Mouse (Mus musculus) MEL (cell line): ENCODE results near the gene Atp13a1. TPM values are rescaled to one million over a fixed set of nuclear protein-coding genes. Genes with fewer than 3 reads are reported as not detected.

Experiments used
- DNase-seq: peaks from one replicate; pipeline ENCODE4 v3.0.0; 2011; ENCODE audit warnings: low read depth, low spot score
- H3K27ac ChIP-seq: 2 replicates; pipeline ENCODE4 v1.5.1; 2012; ENCODE audit warnings: low read depth, mild to moderate bottlenecking, control low read depth, low read length, moderate library complexity; ENCODE audit not compliant: control insufficient read depth
- H3K27me3 ChIP-seq, 2 experiments: fragments of 150-350 bp in 1 of 2; sonication (generic) in 1 of 2; 2 replicates each; pipeline ENCODE4 v1.6.1; 2012; ENCODE audit warnings: low read length in 2 of 2, mild to moderate bottlenecking in 2 of 2, improper control_type of control experiment in 1 of 2, moderate library complexity in 1 of 2; ENCODE audit not compliant: insufficient read depth in 2 of 2, control insufficient read depth in 1 of 2
- H3K36me3 ChIP-seq, 2 experiments: 2 replicates each; pipeline ENCODE4 v1.6.1; 2012 to 2014; ENCODE audit warnings: low read length in 2 of 2, improper control_type of control experiment in 1 of 2, inconsistent platforms in 1 of 2, mild to moderate bottlenecking in 1 of 2; ENCODE audit not compliant: insufficient read depth in 2 of 2, control insufficient read depth in 1 of 2
- H3K4me1 ChIP-seq, 2 experiments: fragments of 150-350 bp in 1 of 2; sonication (generic) in 1 of 2; 2 replicates each; pipeline ENCODE4 v1.6.1; 2012; ENCODE audit warnings: low read length in 2 of 2, improper control_type of control experiment in 1 of 2, mild to moderate bottlenecking in 1 of 2; ENCODE audit not compliant: insufficient read depth in 2 of 2, control insufficient read depth in 1 of 2
- H3K4me3 ChIP-seq, 2 experiments: fragments of 150-350 bp in 1 of 2; sonication (generic) in 1 of 2; 2 replicates each; pipeline ENCODE4 v1.5.1; 2012; ENCODE audit warnings: low read depth in 2 of 2, low read length in 2 of 2, mild to moderate bottlenecking in 2 of 2, moderate library complexity in 2 of 2, control low read depth in 1 of 2, improper control_type of control experiment in 1 of 2; ENCODE audit not compliant: control insufficient read depth in 1 of 2, insufficient read depth in 1 of 2
- H3K79me2 ChIP-seq: 2 replicates; pipeline ENCODE4 v1.6.1; 2012; ENCODE audit warnings: mild to moderate bottlenecking, low read length, moderate library complexity; ENCODE audit not compliant: control insufficient read depth, poor library complexity, insufficient read depth
- H3K9ac ChIP-seq: 2 replicates; pipeline ENCODE4 v1.6.1; 2012; ENCODE audit warnings: low read depth, mild to moderate bottlenecking, control low read depth, low read length, moderate library complexity; ENCODE audit not compliant: control insufficient read depth, poor library complexity, severe bottlenecking
- H3K9me3 ChIP-seq: fragments of 150-350 bp; sonication (generic); replicated peaks from 2 replicates; pipeline ENCODE4 v1.6.1; 2012; ENCODE audit warnings: mild to moderate bottlenecking, low read length, improper control_type of control experiment, moderate library complexity; ENCODE audit not compliant: insufficient read depth
- BHLHE40 ChIP-seq: IDR thresholded peaks from 2 replicates; pipeline ENCODE4 v1.6.1; 2012; ENCODE audit warnings: low read depth, mild to moderate bottlenecking, inconsistent platforms, low read length, improper control_type of control experiment, borderline replicate concordance
- CHD1 ChIP-seq: IDR thresholded peaks from 2 replicates; pipeline ENCODE4 v1.6.1; 2012; ENCODE audit warnings: low read depth, mild to moderate bottlenecking, inconsistent platforms, low read length, improper control_type of control experiment
- CHD2 ChIP-seq: IDR thresholded peaks from 2 replicates; pipeline ENCODE4 v1.6.1; 2011; ENCODE audit warnings: low read length, improper control_type of control experiment
- CTCF ChIP-seq, 3 experiments: IDR thresholded peaks in 2 of 3; conservative IDR thresholded peaks in 1 of 3; 2 replicates each; pipeline ENCODE4 v1.5.1; 2011 to 2012; ENCODE audit warnings: low read length in 3 of 3, low read depth in 2 of 3, mild to moderate bottlenecking in 2 of 3, improper control_type of control experiment in 1 of 3, inconsistent platforms in 1 of 3, mixed read lengths in 1 of 3, moderate library complexity in 1 of 3; ENCODE audit not compliant: control insufficient read depth in 1 of 3, insufficient read depth in 1 of 3, poor library complexity in 1 of 3, severe bottlenecking in 1 of 3
- E2F4 ChIP-seq: IDR thresholded peaks from 2 replicates; pipeline ENCODE4 v1.6.1; 2011; ENCODE audit warnings: low read depth, low read length, improper control_type of control experiment, borderline replicate concordance
- ELF1 ChIP-seq: IDR thresholded peaks from 2 replicates; pipeline ENCODE4 v1.6.1; 2014; ENCODE audit warnings: low read depth, mild to moderate bottlenecking, inconsistent platforms, low read length, improper control_type of control experiment, moderate library complexity
- EP300 ChIP-seq, 2 experiments: IDR thresholded peaks; 2 replicates each; pipeline ENCODE4 v1.6.1; 2011; ENCODE audit warnings: improper control_type of control experiment in 2 of 2, low read length in 2 of 2, low read depth in 1 of 2, mild to moderate bottlenecking in 1 of 2
- ETS1 ChIP-seq: IDR thresholded peaks from 2 replicates; pipeline ENCODE4 v1.6.1; 2012; ENCODE audit warnings: low read depth, mild to moderate bottlenecking, inconsistent platforms, low read length, improper control_type of control experiment, moderate library complexity
- GABPA ChIP-seq: IDR thresholded peaks from 2 replicates; pipeline ENCODE4 v1.6.1; 2012; ENCODE audit warnings: low read depth, mild to moderate bottlenecking, inconsistent platforms, low read length, improper control_type of control experiment, moderate library complexity
- GATA1 ChIP-seq: IDR thresholded peaks from 2 replicates; pipeline ENCODE4 v1.6.1; 2011; ENCODE audit warnings: low read depth, low read length, improper control_type of control experiment
- JUND ChIP-seq: IDR thresholded peaks from 2 replicates; pipeline ENCODE4 v1.6.1; 2011; ENCODE audit warnings: low read depth, mild to moderate bottlenecking, improper control_type of control experiment, low read length
- KAT2A ChIP-seq: conservative IDR thresholded peaks from 2 replicates; pipeline ENCODE4 v1.6.1; 2012; ENCODE audit warnings: low read depth, low read length, improper control_type of control experiment, inconsistent platforms
- MAFK ChIP-seq: IDR thresholded peaks from 2 replicates; pipeline ENCODE4 v1.6.1; 2011; ENCODE audit warnings: low read depth, mild to moderate bottlenecking, low read length, improper control_type of control experiment, borderline replicate concordance
- MAX ChIP-seq: IDR thresholded peaks from 2 replicates; pipeline ENCODE4 v1.6.1; 2011; ENCODE audit warnings: low read length, improper control_type of control experiment
- MAZ ChIP-seq: IDR thresholded peaks from 2 replicates; pipeline ENCODE4 v1.6.1; 2012; ENCODE audit warnings: low read depth, mild to moderate bottlenecking, inconsistent platforms, low read length, improper control_type of control experiment
- MEF2A ChIP-seq: IDR thresholded peaks from 2 replicates; pipeline ENCODE4 v1.6.1; 2014; ENCODE audit warnings: low read depth, mild to moderate bottlenecking, inconsistent platforms, low read length, improper control_type of control experiment; ENCODE audit not compliant: poor library complexity, insufficient replicate concordance, severe bottlenecking; ENCODE audit errors: extremely low read depth
- MXI1 ChIP-seq: IDR thresholded peaks from 2 replicates; pipeline ENCODE4 v1.6.1; 2011; ENCODE audit warnings: mild to moderate bottlenecking, low read depth, low read length, improper control_type of control experiment
- MYB ChIP-seq: IDR thresholded peaks from 2 replicates; pipeline ENCODE4 v1.6.1; 2011; ENCODE audit warnings: mild to moderate bottlenecking, low read depth, low read length, improper control_type of control experiment
- MYC ChIP-seq: IDR thresholded peaks from 2 replicates; pipeline ENCODE4 v1.6.1; 2011; ENCODE audit warnings: low read depth, mild to moderate bottlenecking, low read length, improper control_type of control experiment, moderate library complexity
- NELFE ChIP-seq: IDR thresholded peaks from 2 replicates; pipeline ENCODE4 v1.6.1; 2011; ENCODE audit warnings: low read depth, low read length, improper control_type of control experiment
- POLR2A ChIP-seq, 2 experiments: IDR thresholded peaks; 2 replicates each; pipeline ENCODE4 v1.6.1; 2011 to 2012; ENCODE audit warnings: low read length in 2 of 2, mild to moderate bottlenecking in 2 of 2, control low read depth in 1 of 2, improper control_type of control experiment in 1 of 2, low read depth in 1 of 2, moderate library complexity in 1 of 2; ENCODE audit not compliant: control insufficient read depth in 1 of 2, insufficient read depth in 1 of 2, poor library complexity in 1 of 2
- POLR2AphosphoS2 ChIP-seq: IDR thresholded peaks from 2 replicates; pipeline ENCODE4 v1.6.1; 2011; ENCODE audit warnings: low read length, improper control_type of control experiment
- POLR2AphosphoS5 ChIP-seq: IDR thresholded peaks from 2 replicates; pipeline ENCODE4 v1.6.1; 2012; ENCODE audit warnings: low read depth, borderline replicate concordance, mild to moderate bottlenecking, inconsistent platforms, low read length, moderate library complexity, mixed read lengths
- RAD21 ChIP-seq: IDR thresholded peaks from 2 replicates; pipeline ENCODE4 v1.6.1; 2011; ENCODE audit warnings: mild to moderate bottlenecking, low read depth, low read length, improper control_type of control experiment
- RCOR1 ChIP-seq: IDR thresholded peaks from 2 replicates; pipeline ENCODE4 v1.6.1; 2012; ENCODE audit warnings: low read depth, mild to moderate bottlenecking, inconsistent platforms, low read length, improper control_type of control experiment
- SIN3A ChIP-seq: IDR thresholded peaks from 2 replicates; pipeline ENCODE4 v1.6.1; 2012; ENCODE audit warnings: low read length, improper control_type of control experiment, inconsistent platforms
- SMC3 ChIP-seq: IDR thresholded peaks from 2 replicates; pipeline ENCODE4 v1.6.1; 2011; ENCODE audit warnings: low read depth, low read length, improper control_type of control experiment
- TAL1 ChIP-seq: IDR thresholded peaks from 2 replicates; pipeline ENCODE4 v1.6.1; 2012; ENCODE audit warnings: mild to moderate bottlenecking, inconsistent platforms, low read length, moderate library complexity, mixed read lengths
- TBP ChIP-seq: IDR thresholded peaks from 2 replicates; pipeline ENCODE4 v1.8.0; 2011; ENCODE audit warnings: low read depth, low read length, improper control_type of control experiment
- TCF12 ChIP-seq: IDR thresholded peaks from 2 replicates; pipeline ENCODE4 v1.6.1; 2014; ENCODE audit warnings: low read depth, mild to moderate bottlenecking, inconsistent platforms, low read length, improper control_type of control experiment, moderate library complexity
- UBTF ChIP-seq: IDR thresholded peaks from 2 replicates; pipeline ENCODE4 v1.6.1; 2012; ENCODE audit warnings: low read depth, mild to moderate bottlenecking, inconsistent platforms, low read length, improper control_type of control experiment, moderate library complexity, borderline replicate concordance; ENCODE audit not compliant: insufficient read depth
- USF1 ChIP-seq: IDR thresholded peaks from 2 replicates; pipeline ENCODE4 v1.6.1; 2014; ENCODE audit warnings: low read depth, mild to moderate bottlenecking, inconsistent platforms, low read length, improper control_type of control experiment, moderate library complexity
- USF2 ChIP-seq, 2 experiments: IDR thresholded peaks; 2 replicates each; pipeline ENCODE4 v1.6.1; 2011 to 2012; ENCODE audit warnings: improper control_type of control experiment in 2 of 2, low read length in 2 of 2, borderline replicate concordance in 1 of 2, inconsistent platforms in 1 of 2, low read depth in 1 of 2, mild to moderate bottlenecking in 1 of 2; ENCODE audit not compliant: insufficient read depth in 1 of 2
- ZC3H11A ChIP-seq: IDR thresholded peaks from 2 replicates; pipeline ENCODE4 v1.6.1; 2012; ENCODE audit warnings: low read depth, mild to moderate bottlenecking, inconsistent platforms, low read length, improper control_type of control experiment
- ZKSCAN1 ChIP-seq: IDR thresholded peaks from 2 replicates; pipeline ENCODE4 v1.6.1; 2012; ENCODE audit warnings: low read depth, mild to moderate bottlenecking, inconsistent platforms, low read length, improper control_type of control experiment, moderate library complexity
- ZMIZ1 ChIP-seq: IDR thresholded peaks from 2 replicates; pipeline ENCODE4 v1.6.1; 2012; ENCODE audit warnings: low read depth, mild to moderate bottlenecking, inconsistent platforms, low read length, improper control_type of control experiment, moderate library complexity
- ZNF384 ChIP-seq: IDR thresholded peaks from 2 replicates; pipeline ENCODE4 v1.6.1; 2012; ENCODE audit warnings: low read depth, mild to moderate bottlenecking, inconsistent platforms, low read length, improper control_type of control experiment
- polyA plus RNA-seq, 2 experiments: library from polyadenylated mRNA; stranded (reverse) in 1 of 2; unstranded in 1 of 2; fragments of >175 nt in 1 of 2; fragments of >200 nt in 1 of 2; gene quantifications; 2 replicates each; pipeline versions ENCODE4 v1.2.1 to v1.2.4; 2012; ENCODE audit warnings: low replicate concordance in 2 of 2, low read depth in 1 of 2; ENCODE audit not compliant: insufficient read length in 2 of 2, insufficient read depth in 1 of 2, missing spikeins in 1 of 2
- total RNA-seq: library from RNA; depleted of rRNA; stranded (reverse); fragments of 300-350 nt; gene quantifications from 2 replicates; pipeline ENCODE4 v1.2.3, GENCODE M21; 2012; rRNA removed

Atp13a1 gene
- total RNA-seq: 50.9 and 52.4 TPM in 2 replicates
- polyA plus RNA-seq: 10 to 100 TPM in 1 of 2 experiments, not detected in 1; 83.7 TPM

DNA sequence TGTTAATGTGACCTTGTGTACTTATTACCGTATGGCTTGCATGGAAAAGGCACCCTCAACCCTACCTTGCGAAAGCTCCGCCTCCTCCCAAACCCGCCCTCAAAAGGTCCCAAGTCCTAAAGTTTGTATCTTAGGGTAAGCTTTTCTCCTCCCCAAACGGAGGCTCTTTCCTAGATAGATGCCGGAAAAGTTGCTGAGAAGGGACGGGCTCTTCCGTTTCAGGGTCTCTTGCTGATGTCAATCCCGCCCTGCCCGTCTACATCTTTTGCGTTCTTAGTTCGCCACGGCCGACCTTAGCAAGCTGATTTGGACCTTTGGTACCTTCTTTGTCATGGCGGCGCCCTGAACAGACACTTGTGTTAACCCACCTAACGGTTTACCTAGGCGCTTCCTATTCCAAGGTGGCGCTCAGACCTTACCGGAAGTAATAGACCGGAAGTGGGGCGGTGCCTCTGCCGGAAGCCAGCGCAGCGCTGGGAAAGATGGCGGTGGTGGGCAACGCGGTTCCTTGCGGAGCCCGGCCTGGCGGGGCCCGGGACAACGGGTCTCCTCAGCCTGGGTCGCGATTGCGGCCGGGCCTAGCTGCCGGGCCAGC, at the start of gene Atp13a1, which contains the start of gene Zfp866:
Atp13a1 (plus strand) TSS at position 391 of the 595 bp plus-strand sequence.
Zfp866 (minus strand) TSS at position 406 of the 595 bp plus-strand sequence.
- peaks cover 4 to 15% of the 10 kb centered on the region in 2 experiments for H3K4me1 ChIP-seq
- peaks cover 0 to 14% of the 10 kb centered on the region in 2 experiments; a peak in 3 of 4 replicates for H3K36me3 ChIP-seq
- H3K79me2 ChIP-seq: peaks cover 31% of the 10 kb centered on the region
- H3K9me3 ChIP-seq: no peaks in the 10 kb centered on the region
- no peaks in the 10 kb centered on the region for H3K27me3 ChIP-seq
- H3K9ac ChIP-seq: peak within 1 kb of the TSS; percentile 93
- peak within 1 kb of the TSS; percentile 67 to 73 for H3K4me3 ChIP-seq
- H3K27ac ChIP-seq: peak within 1 kb of the TSS; percentile 90
- peak; percentile 96 for DNase-seq
- TF ChIP-seq UBTF (no peak), CHD2 (no peak), ZKSCAN1 (no peak), RCOR1 (no peak), ETS1 (peak; percentile 22; the same call in 1 of the 2 replicates), ZNF384 (no peak), MAX (peak; percentile 40; the same call in 1 of the 2 replicates), CTCF (IDR thresholded peaks at IDR 0.05 in 2 of 3, conservative IDR thresholded peaks at IDR 0.05 in 1 of 3; ENCODE audit: control insufficient read depth in 1 of 3, insufficient read depth in 1 of 3, low read depth in 2 of 3, low read length in 3 of 3, poor library complexity in 1 of 3, severe bottlenecking in 1 of 3) (no peak), ELF1 (peak; percentile 93), TAL1 (no peak), TCF12 (peak; percentile 80), SMC3 (no peak), RAD21 (no peak), ZC3H11A (no peak), MEF2A (no peak), JUND (no peak), MYB (peak; percentile 76), KAT2A (peak; percentile 57), POLR2AphosphoS2 (peak; percentile 98), POLR2A (IDR thresholded peaks at IDR 0.05; ENCODE audit: control insufficient read depth in 1 of 2, insufficient read depth in 1 of 2, low read depth in 1 of 2, low read length in 2 of 2, poor library complexity in 1 of 2) (peak; percentile 91 to 97), TBP (peak; percentile 87), EP300 (IDR thresholded peaks at IDR 0.05; ENCODE audit: low read depth in 1 of 2, low read length in 2 of 2) (peak in 1 of 2 experiments; percentile 47; a peak in 1 of 4 replicates), MYC (no peak; the same call in 1 of the 2 replicates), MXI1 (peak; percentile 62), MAZ (peak; percentile 35; the same call in 1 of the 2 replicates), GABPA (no peak), CHD1 (no peak), POLR2AphosphoS5 (no peak), ZMIZ1 (peak; percentile 90), NELFE (peak; percentile 94), BHLHE40 (no peak), SIN3A (peak; percentile 87), USF1 (no peak), E2F4 (no peak), GATA1 (no peak), USF2 (IDR thresholded peaks at IDR 0.05; ENCODE audit: borderline replicate concordance in 1 of 2, insufficient read depth in 1 of 2, low read depth in 1 of 2, low read length in 2 of 2) (no peak), MAFK (no peak)
